Mouse (Mus musculus): ENCODE data around the gene Ube4b. TPM values are rescaled to one million over a fixed set of nuclear protein-coding genes. Genes with fewer than 3 reads are reported as not detected.

Gene Ube4b
- polyA plus RNA-seq, 1 experiment from 2014 or later: 40.0 TPM

- Histone ChIP-seq H3K4me2 (no peak overlapping the region), H3K9me3 (ENCODE audit: low read depth, low read length) (no peaks in the 10 kb centered on the region), H3K4me3 (ENCODE audit: low read depth, low read length) (no peak overlapping the region), H3K27me3 (ENCODE audit: insufficient read depth, low read length) (no peaks in the 10 kb centered on the region), H3K36me3 (ENCODE audit: insufficient read depth) (peaks cover 40% of the 10 kb centered on the region; the same call in 1 of the 2 replicates), H3K27ac (ENCODE audit: low read depth) (peak overlapping the region; percentile 67), H3K9ac (no peak overlapping the region; the same call in 1 of the 2 replicates), H3K4me1 (ENCODE audit: insufficient read depth) (peaks cover 12% of the 10 kb centered on the region; the same call in 1 of the 2 replicates)
- DNase-seq: peak; percentile 55
- TF ChIP-seq CTCF (IDR thresholded peaks at IDR 0.05; ENCODE audit: low read depth): no peak
- WGBS: 33% methylated on average over 21 of the region's 21 CpGs
- ATAC-seq (ENCODE audit: insufficient read depth): 0 out of 2 replicates have a peak, but pooled peaks have one; percentile 22
Measured at GRCm38 (mm10) chr4:149396433-149397306, 29.9 kb downstream of the Ube4b start.

- Histone ChIP-seq H3K9me3 (ENCODE audit: low read depth, low read length) (no peaks in the 10 kb centered on the region), H3K36me3 (ENCODE audit: insufficient read depth) (peaks cover 51% of the 10 kb centered on the region), H3K4me2 (no peak overlapping the region), H3K4me1 (ENCODE audit: insufficient read depth) (peaks cover 12% of the 10 kb centered on the region; the same call in 1 of the 2 replicates), H3K4me3 (ENCODE audit: low read depth, low read length) (no peak overlapping the region), H3K27ac (ENCODE audit: low read depth) (peak overlapping the region; percentile 36; the same call in 1 of the 2 replicates), H3K9ac (no peak overlapping the region), H3K27me3 (ENCODE audit: insufficient read depth, low read length) (no peaks in the 10 kb centered on the region)
- 53% methylated on average over 6 of the region's 6 CpGs for WGBS
- 0 out of 2 replicates have a peak, but pooled peaks have one; percentile 12 for ATAC-seq (ENCODE audit: insufficient read depth)
- peak; percentile 60 for DNase-seq
- TF ChIP-seq CTCF (IDR thresholded peaks at IDR 0.05; ENCODE audit: low read depth): no peak
Measured at GRCm38 (mm10) chr4:149395581-149395980, 31.0 kb downstream of the Ube4b start.

- ATAC-seq (ENCODE audit: insufficient read depth) (no peak), DNase-seq (no peak)
- H3K4me3 ChIP-seq (ENCODE audit: low read depth, low read length): no peak overlapping the region
- TF ChIP-seq CTCF (IDR thresholded peaks at IDR 0.05; ENCODE audit: low read depth): no peak
- no peaks in the 10 kb centered on the region for H3K9me3 ChIP-seq (ENCODE audit: low read depth, low read length)
- WGBS: 65% methylated on average over 4 of the region's 4 CpGs
- peaks cover 10% of the 10 kb centered on the region; the same call in 1 of the 2 replicates for H3K4me1 ChIP-seq (ENCODE audit: insufficient read depth)
- no peaks in the 10 kb centered on the region for H3K27me3 ChIP-seq (ENCODE audit: insufficient read depth, low read length)
- H3K9ac ChIP-seq: no peak overlapping the region
- H3K36me3 ChIP-seq (ENCODE audit: insufficient read depth): peaks cover 52% of the 10 kb centered on the region
- no peak overlapping the region for H3K27ac ChIP-seq (ENCODE audit: low read depth)
- H3K4me2 ChIP-seq: no peak overlapping the region
Measured at GRCm38 (mm10) chr4:149394292-149394691, 32.3 kb downstream of the Ube4b start.

- 0 out of 2 replicates have a peak, but pooled peaks cover 6% of the 10 kb centered on the region for H3K4me1 ChIP-seq (ENCODE audit: insufficient read depth)
- TF ChIP-seq CTCF (IDR thresholded peaks at IDR 0.05; ENCODE audit: low read depth): no peak
- peaks cover 50% of the 10 kb centered on the region for H3K36me3 ChIP-seq (ENCODE audit: insufficient read depth)
- no peaks in the 10 kb centered on the region for H3K27me3 ChIP-seq (ENCODE audit: insufficient read depth, low read length)
- H3K27ac ChIP-seq (ENCODE audit: low read depth): no peak overlapping the region
- H3K4me2 ChIP-seq: no peak overlapping the region
- 85% methylated on average over 12 of the region's 12 CpGs for WGBS
- no peak overlapping the region for H3K9ac ChIP-seq
- no peaks in the 10 kb centered on the region for H3K9me3 ChIP-seq (ENCODE audit: low read depth, low read length)
- H3K4me3 ChIP-seq (ENCODE audit: low read depth, low read length): no peak overlapping the region
- no peak for ATAC-seq (ENCODE audit: insufficient read depth)
- no peak for DNase-seq
Measured at GRCm38 (mm10) chr4:149393311-149393995, 33.1 kb downstream of the Ube4b start.

GRCm38 (mm10) chr4:149392359-149392758 is 34.2 kb downstream of the Ube4b start:
- H3K4me3 ChIP-seq (ENCODE audit: low read depth, low read length): no peak overlapping the region
- no peak for DNase-seq
- no peak overlapping the region for H3K9ac ChIP-seq
- no peak overlapping the region for H3K27ac ChIP-seq (ENCODE audit: low read depth)
- WGBS: 68% methylated on average over 4 of the region's 4 CpGs
- H3K9me3 ChIP-seq (ENCODE audit: low read depth, low read length): no peaks in the 10 kb centered on the region
- H3K36me3 ChIP-seq (ENCODE audit: insufficient read depth): peaks cover 39% of the 10 kb centered on the region
- no peaks in the 10 kb centered on the region for H3K27me3 ChIP-seq (ENCODE audit: insufficient read depth, low read length)
- no peak overlapping the region for H3K4me2 ChIP-seq
- H3K4me1 ChIP-seq (ENCODE audit: insufficient read depth): 0 out of 2 replicates have a peak, but pooled peaks cover 4% of the 10 kb centered on the region
- no peak for ATAC-seq (ENCODE audit: insufficient read depth)
- no peak for TF ChIP-seq CTCF (IDR thresholded peaks at IDR 0.05; ENCODE audit: low read depth)

- 60% methylated on average over 7 of the region's 7 CpGs for WGBS
- ATAC-seq (ENCODE audit: insufficient read depth) (peak; percentile 63; the same call in 1 of the 2 replicates), DNase-seq (peak; percentile 44)
Measured at GRCm38 (mm10) chr4:149381001-149381400, 45.5 kb downstream of the Ube4b start.

GRCm38 (mm10) chr4:149379881-149380280 is 46.7 kb downstream of the Ube4b start:
- no peak for TF ChIP-seq CTCF (IDR thresholded peaks at IDR 0.05; ENCODE audit: low read depth)
- H3K27me3 ChIP-seq (ENCODE audit: insufficient read depth, low read length): no peaks in the 10 kb centered on the region
- H3K9ac ChIP-seq: no peak overlapping the region
- no peak overlapping the region for H3K27ac ChIP-seq (ENCODE audit: low read depth)
- H3K4me3 ChIP-seq (ENCODE audit: low read depth, low read length): no peak overlapping the region
- ATAC-seq (ENCODE audit: insufficient read depth): no peak
- 85% methylated on average over 17 of the region's 17 CpGs for WGBS
- no peak for DNase-seq
- peaks cover 97% of the 10 kb centered on the region for H3K36me3 ChIP-seq (ENCODE audit: insufficient read depth)
- H3K4me1 ChIP-seq (ENCODE audit: insufficient read depth): no peaks in the 10 kb centered on the region
- H3K9me3 ChIP-seq (ENCODE audit: low read depth, low read length): no peaks in the 10 kb centered on the region
- no peak overlapping the region for H3K4me2 ChIP-seq

More at GRCm38 (mm10) chr4:149381001-149381400, 45.5 kb downstream of the Ube4b start:
- Histone ChIP-seq H3K4me3 (ENCODE audit: low read depth, low read length) (no peak overlapping the region), H3K4me1 (ENCODE audit: insufficient read depth) (no peaks in the 10 kb centered on the region), H3K4me2 (no peak overlapping the region), H3K27me3 (ENCODE audit: insufficient read depth, low read length) (no peaks in the 10 kb centered on the region), H3K9ac (no peak overlapping the region), H3K27ac (ENCODE audit: low read depth) (no peak overlapping the region), H3K9me3 (ENCODE audit: low read depth, low read length) (no peaks in the 10 kb centered on the region), H3K36me3 (ENCODE audit: insufficient read depth) (peaks cover 97% of the 10 kb centered on the region)
- no peak for TF ChIP-seq CTCF (IDR thresholded peaks at IDR 0.05; ENCODE audit: low read depth)

All from lung, embryonic 14.5 days (tissue).